Mouse (Mus musculus) midbrain, embryonic 11.5 days (tissue): ENCODE results near the gene Itga5. TPM values are rescaled to one million over a fixed set of nuclear protein-coding genes. Genes with fewer than 3 reads are reported as not detected.

Experiments used
- ATAC-seq: fragments of 200-750 bp; cut with Nextera tagmentation; 2 replicates; pipeline ENCODE4 v1.8.0; 2017; ENCODE audit warnings: moderate TSS enrichment, moderate library complexity; ENCODE audit not compliant: low FRiP score
- DNase-seq: peaks from one replicate; pipeline ENCODE4 v3.0.0; 2015; ENCODE audit warnings: low spot score; ENCODE audit errors: missing footprints
- H3K27ac ChIP-seq: fragments of 300-500 bp; sonication (generic); 2 replicates; pipeline ENCODE4 v1.5.1; 2014; ENCODE audit warnings: low read depth, low read length
- H3K27me3 ChIP-seq: fragments of 300-500 bp; sonication (generic); 2 replicates; pipeline ENCODE4 v1.6.1; 2014; ENCODE audit warnings: mild to moderate bottlenecking, low read length, moderate library complexity, mixed read lengths; ENCODE audit not compliant: control insufficient read depth, insufficient read depth
- H3K36me3 ChIP-seq: fragments of 300-500 bp; sonication (generic); 2 replicates; pipeline ENCODE4 v1.6.1; 2014; ENCODE audit warnings: mild to moderate bottlenecking, low read length, moderate library complexity, mixed read lengths; ENCODE audit not compliant: control insufficient read depth, insufficient read depth
- H3K4me1 ChIP-seq: fragments of 300-500 bp; sonication (generic); 2 replicates; pipeline ENCODE4 v1.6.1; 2014; ENCODE audit warnings: low read length; ENCODE audit not compliant: control insufficient read depth, insufficient read depth
- H3K4me2 ChIP-seq: fragments of 300-500 bp; sonication (generic); 2 replicates; pipeline ENCODE4 v1.6.1; 2014; ENCODE audit warnings: mild to moderate bottlenecking, moderate library complexity
- H3K4me3 ChIP-seq: fragments of 300-500 bp; sonication (generic); 2 replicates; pipeline ENCODE4 v1.5.1; 2014; ENCODE audit warnings: low read depth, low read length
- H3K9ac ChIP-seq: fragments of 300-500 bp; sonication (generic); 2 replicates; pipeline ENCODE4 v1.6.1; 2014; ENCODE audit warnings: low read length
- H3K9me3 ChIP-seq: fragments of 300-500 bp; sonication (generic); 2 replicates; pipeline ENCODE4 v1.6.1; 2016; ENCODE audit warnings: low read length; ENCODE audit not compliant: control insufficient read depth
- WGBS: fragments of 180-500 bp; shearing (Covaris S2); extraction: QIAGEN DNeasy Blood & Tissue Kit; methylation state at CpG from one replicate; pipeline ENCODE4 v1.1.7; 2014; 5-methylcytosine and 5-hydroxymethylcytosine counted together
- polyA plus RNA-seq: library from polyadenylated mRNA; unstranded; fragments of >200 nt; fragmentation: Nextera tagmentation; extraction: Ambion mirVana; gene quantifications from 2 replicates; pipeline ENCODE4 v1.2.1, GENCODE M21; 2014

The Itga5 gene
- polyA plus RNA-seq, 1 experiment from 2014 or later: 18.1 TPM

DNA sequence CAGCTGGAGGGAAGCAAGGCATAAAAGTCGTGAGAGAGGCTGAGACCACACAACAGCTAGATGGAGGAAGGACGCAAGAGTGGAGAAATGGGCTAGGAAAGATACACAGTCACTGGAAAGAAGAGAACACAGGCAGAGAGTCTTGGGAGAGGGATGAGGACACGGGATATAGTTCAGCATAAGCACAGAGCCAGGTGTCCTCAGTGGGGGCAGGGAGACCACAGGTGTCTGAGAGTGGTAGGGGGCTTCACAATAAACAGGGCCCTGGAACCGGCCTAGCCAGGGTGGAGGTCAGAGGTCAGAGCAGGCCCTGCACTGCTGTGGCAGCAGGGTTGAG lies 27.8 kb downstream of the Itga5 start:
- peak overlapping the region; percentile 59 for H3K9ac ChIP-seq
- H3K36me3 ChIP-seq: no peaks in the 10 kb centered on the region
- H3K4me1 ChIP-seq: peaks cover 25% of the 10 kb centered on the region
- peak overlapping the region; percentile 53; the same call in 1 of the 2 replicates for H3K4me3 ChIP-seq
- H3K9me3 ChIP-seq: no peaks in the 10 kb centered on the region
- H3K4me2 ChIP-seq: peak overlapping the region; percentile 74
- DNase-seq: peak; percentile 85
- H3K27me3 ChIP-seq: peaks cover 17% of the 10 kb centered on the region; the same call in 1 of the 2 replicates
- no peak overlapping the region for H3K27ac ChIP-seq
- 42% methylated on average over 4 of the region's 4 CpGs for WGBS
- ATAC-seq: no peak

- H3K27ac ChIP-seq: no peak overlapping the region
- DNase-seq (no peak), ATAC-seq (no peak)
- peaks cover 42% of the 10 kb centered on the region for H3K4me1 ChIP-seq
- H3K9me3 ChIP-seq: no peaks in the 10 kb centered on the region
- WGBS: 26% methylated on average over 11 of the region's 11 CpGs
- H3K36me3 ChIP-seq: no peaks in the 10 kb centered on the region
- H3K4me2 ChIP-seq: no peak overlapping the region
- H3K27me3 ChIP-seq: peaks cover 17% of the 10 kb centered on the region; the same call in 1 of the 2 replicates
- H3K9ac ChIP-seq: no peak overlapping the region
- no peak overlapping the region for H3K4me3 ChIP-seq
Measured at GRCm38 (mm10) chr15:103336996-103337667, 29.4 kb downstream of the Itga5 start.

- ATAC-seq (no peak), DNase-seq (no peak)
- no peaks in the 10 kb centered on the region for H3K9me3 ChIP-seq
- H3K4me2 ChIP-seq: no peak overlapping the region
- no peaks in the 10 kb centered on the region for H3K36me3 ChIP-seq
- no peak overlapping the region for H3K4me3 ChIP-seq
- WGBS: 29% methylated on average over 7 of the region's 7 CpGs
- H3K27ac ChIP-seq: 0 out of 2 replicates have a peak overlapping the region, but pooled peaks have one; percentile 9
- peaks cover 6% of the 10 kb centered on the region; the same call in 1 of the 2 replicates for H3K27me3 ChIP-seq
- H3K9ac ChIP-seq: no peak overlapping the region
- H3K4me1 ChIP-seq: peaks cover 43% of the 10 kb centered on the region
Measured at GRCm38 (mm10) chr15:103335488-103336235, 30.9 kb downstream of the Itga5 start.

DNA sequence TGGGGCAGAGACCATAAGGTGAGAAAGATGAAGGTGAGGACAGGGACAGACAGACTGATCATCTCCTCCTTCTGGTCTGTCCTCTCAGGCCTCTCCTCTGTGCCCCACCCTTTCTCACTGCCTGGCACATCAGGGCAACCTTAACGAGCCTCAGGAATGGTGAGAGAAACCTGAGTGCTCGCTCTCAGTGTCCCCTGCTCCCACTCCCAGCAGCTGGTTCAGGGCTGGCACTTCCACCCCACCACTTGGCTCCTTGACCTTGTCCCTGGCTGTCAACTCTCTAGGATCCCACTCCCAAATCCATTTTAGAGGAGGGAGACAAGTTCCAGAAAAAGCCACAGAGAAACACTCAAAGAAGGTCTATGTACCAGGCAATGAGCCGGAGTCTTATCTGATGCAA lies 31.5 kb downstream of the Itga5 start:
- Histone ChIP-seq H3K9ac (no peak overlapping the region), H3K27ac (no peak overlapping the region), H3K4me3 (no peak overlapping the region), H3K4me2 (no peak overlapping the region), H3K4me1 (peaks cover 42% of the 10 kb centered on the region), H3K36me3 (no peaks in the 10 kb centered on the region), H3K27me3 (peaks cover 4% of the 10 kb centered on the region; the same call in 1 of the 2 replicates), H3K9me3 (no peaks in the 10 kb centered on the region)
- peak; percentile 84 for DNase-seq
- 62% methylated on average over 3 of the region's 3 CpGs for WGBS
- ATAC-seq: no peak

GRCm38 (mm10) chr15:103334194-103334593 lies 32.4 kb downstream of the Itga5 start:
- peak overlapping the region; percentile 19; the same call in 1 of the 2 replicates for H3K4me2 ChIP-seq
- H3K27me3 ChIP-seq: peaks cover 3% of the 10 kb centered on the region; the same call in 1 of the 2 replicates
- peaks cover 39% of the 10 kb centered on the region for H3K4me1 ChIP-seq
- H3K4me3 ChIP-seq: no peak overlapping the region
- peak overlapping the region; percentile 65; the same call in 1 of the 2 replicates for H3K27ac ChIP-seq
- ATAC-seq: peak; percentile 81
- no peaks in the 10 kb centered on the region for H3K9me3 ChIP-seq
- DNase-seq: peak; percentile 93
- peak overlapping the region; percentile 40; the same call in 1 of the 2 replicates for H3K9ac ChIP-seq
- H3K36me3 ChIP-seq: no peaks in the 10 kb centered on the region
- 0% methylated on average over 2 of the region's 2 CpGs for WGBS

DNA sequence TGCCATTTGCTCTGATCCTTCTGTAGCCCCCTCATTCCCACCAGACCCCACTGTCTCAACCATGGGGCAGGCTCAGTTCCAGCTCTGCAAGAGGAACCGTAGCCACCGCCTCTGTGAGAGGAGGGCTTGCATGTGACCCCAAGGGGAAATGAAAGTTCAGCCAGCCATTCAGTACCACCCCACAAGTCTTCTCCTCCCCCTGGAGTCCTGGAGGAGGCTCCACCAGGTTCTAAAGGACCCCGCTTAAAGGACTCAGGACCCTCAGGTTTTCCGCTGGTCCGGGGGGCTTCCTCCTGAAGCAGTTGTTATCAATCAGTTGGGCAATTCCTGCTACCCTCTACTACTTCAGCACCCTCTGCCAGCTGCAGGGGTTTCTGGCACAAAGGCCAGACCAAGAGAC lies 32.8 kb downstream of the Itga5 start:
- H3K4me1 ChIP-seq: peaks cover 34% of the 10 kb centered on the region

GRCm38 (mm10) chr15:103333081-103333615 lies 33.4 kb downstream of the Itga5 start:
- ATAC-seq (no peak), DNase-seq (no peak)
- Histone ChIP-seq H3K27ac (peak overlapping the region; percentile 65), H3K9ac (peak overlapping the region; percentile 40; the same call in 1 of the 2 replicates), H3K4me1 (peaks cover 34% of the 10 kb centered on the region), H3K36me3 (no peaks in the 10 kb centered on the region), H3K27me3 (no peaks in the 10 kb centered on the region; the same call in 1 of the 2 replicates), H3K9me3 (no peaks in the 10 kb centered on the region), H3K4me3 (no peak overlapping the region), H3K4me2 (no peak overlapping the region)
- 49% methylated on average over 5 of the region's 5 CpGs for WGBS

More for the DNA sequence above, 32.8 kb downstream of the Itga5 start:
- Histone ChIP-seq H3K9me3 (no peaks in the 10 kb centered on the region), H3K36me3 (no peaks in the 10 kb centered on the region), H3K27me3 (no peaks in the 10 kb centered on the region; the same call in 1 of the 2 replicates), H3K27ac (peak overlapping the region; percentile 65), H3K4me3 (no peak overlapping the region), H3K9ac (peak overlapping the region; percentile 40; the same call in 1 of the 2 replicates), H3K4me2 (peak overlapping the region; percentile 19; the same call in 1 of the 2 replicates)
- ATAC-seq: peak; percentile 17; the same call in 1 of the 2 replicates
- DNase-seq: no peak
- 16% methylated on average over 5 of the region's 5 CpGs for WGBS

DNA sequence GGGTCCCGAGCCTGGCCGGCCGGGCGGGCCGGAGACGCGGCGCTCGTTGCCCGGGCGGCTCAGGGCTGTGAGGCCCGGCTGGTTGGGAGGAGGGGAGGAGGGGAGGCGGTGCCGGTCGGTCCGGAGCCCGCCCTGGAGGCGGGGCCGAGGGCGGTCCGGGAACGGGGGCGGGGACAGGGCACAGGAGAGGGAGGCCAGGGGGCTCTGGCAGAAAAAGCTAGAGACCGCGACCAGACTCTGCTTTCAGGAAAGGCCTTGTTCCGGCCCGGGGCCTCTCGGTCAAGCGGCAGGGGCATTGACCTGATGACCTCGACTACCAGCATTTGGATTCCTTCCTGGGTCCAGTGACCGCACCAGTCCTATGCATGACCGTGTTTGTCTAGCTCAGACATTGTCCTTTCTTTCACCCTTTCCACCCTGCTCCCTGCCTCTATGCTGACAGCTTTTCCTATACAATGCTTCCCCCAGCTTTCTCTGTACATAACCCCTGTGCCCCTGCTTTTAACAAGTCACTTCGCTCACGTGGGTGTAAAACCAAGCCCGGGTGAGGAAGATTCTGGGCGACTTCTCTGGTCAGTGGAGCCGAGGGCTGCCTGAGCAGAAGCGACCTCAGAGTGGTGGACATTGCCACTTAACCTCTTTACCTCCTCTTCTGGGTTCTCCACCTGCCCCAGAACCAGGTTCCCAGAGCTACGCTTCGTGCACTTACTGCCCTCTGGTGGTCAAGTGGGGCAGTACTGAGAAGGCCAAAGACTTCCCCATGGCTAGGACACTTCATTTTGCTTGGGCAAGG lies 42.9 kb downstream of the Itga5 start:
- Histone ChIP-seq H3K27me3 (no peaks in the 10 kb centered on the region), H3K4me3 (peak overlapping the region; percentile 78), H3K36me3 (no peaks in the 10 kb centered on the region), H3K9ac (peak overlapping the region; percentile 78), H3K27ac (peak overlapping the region; percentile 69), H3K9me3 (no peaks in the 10 kb centered on the region), H3K4me2 (peak overlapping the region; percentile 81), H3K4me1 (peaks cover 19% of the 10 kb centered on the region)
- DNase-seq (peak; percentile 98), ATAC-seq (peak; percentile 97)
- WGBS: under 1% methylated on average over 37 of the region's 40 CpGs
